Mouse (Mus musculus) thymus, adult 2 months (tissue): ENCODE data around the gene Cfap57.

Experiments
- CTCF ChIP-seq: fragments of 200-500 bp; IDR thresholded peaks from 2 replicates; pipeline ENCODE4 v1.5.1; 2012; ENCODE audit warnings: mild to moderate bottlenecking, control low read depth, low read length, moderate library complexity, borderline replicate concordance; ENCODE audit not compliant: control insufficient read depth, poor library complexity, insufficient read depth; ENCODE audit errors: extremely low read depth
- POLR2A ChIP-seq: fragments of 200-500 bp; IDR thresholded peaks from 2 replicates; pipeline ENCODE4 v1.6.1; 2012; ENCODE audit warnings: mild to moderate bottlenecking, low read length, control low read depth, moderate library complexity; ENCODE audit not compliant: control insufficient read depth, poor library complexity, insufficient read depth; ENCODE audit errors: extremely low read depth

DNA sequence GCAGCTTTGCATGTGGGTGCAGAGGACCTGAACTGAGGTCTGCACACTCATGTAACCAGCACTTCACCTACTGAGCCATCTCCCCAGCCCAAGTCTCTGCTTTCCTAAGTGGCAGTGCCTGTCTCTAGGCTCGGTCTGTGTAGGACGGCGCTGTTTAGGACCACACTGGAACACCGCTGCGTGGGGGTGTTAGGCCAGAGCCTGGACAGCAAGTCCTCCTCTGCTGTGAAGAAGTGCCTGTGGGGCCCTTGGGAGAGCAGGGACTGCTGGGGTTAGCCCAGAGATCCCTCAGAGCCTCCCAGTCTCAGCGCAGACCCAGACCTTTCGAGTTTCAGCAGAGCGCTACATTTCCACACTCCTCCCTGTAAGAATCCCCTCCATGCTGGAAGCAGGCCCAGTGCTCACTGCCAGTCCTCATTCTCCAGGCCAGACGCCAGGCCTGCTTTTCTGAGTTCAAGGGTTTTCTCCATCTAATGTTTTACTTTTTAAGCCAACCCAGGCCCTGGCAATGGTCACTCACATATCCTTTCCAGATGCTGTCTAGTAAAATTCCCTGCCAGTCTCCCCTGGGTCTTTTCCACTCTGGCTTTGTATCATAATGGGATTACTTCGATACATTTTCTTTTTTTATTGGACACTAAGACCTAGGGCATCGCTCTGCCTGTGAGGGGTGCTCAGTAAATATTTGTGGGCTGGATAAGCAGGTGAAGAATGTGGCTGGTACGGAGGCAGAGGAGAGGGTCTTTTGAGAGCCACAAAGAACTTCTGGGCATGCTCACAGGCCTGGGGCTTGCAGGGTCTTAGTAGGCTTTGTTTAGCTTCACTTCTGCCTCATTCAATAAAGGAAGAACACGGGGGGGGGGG lies 56.3 kb downstream of the Cfap57 start:
- TF ChIP-seq POLR2A (no peak), CTCF (no peak)
